Mouse (Mus musculus) retina, postnatal 7 days (tissue): ENCODE measurements at regions not wholly inside any gene's neighbourhood (a gene's known extent, or its start where the extent isn't known, plus 50 kb on each side); places are given as distances from the start of the nearest gene placed in this dataset.

Source experiments
- DNase-seq: peaks from one replicate; pipeline ENCODE4 v3.0.0-alpha.2; 2012; ENCODE audit warnings: low read depth, low spot score

- DNase-seq: no peak
Observed at GRCm38 (mm10) chr2:137706528-137706988, 549.8 kb upstream of the Btbd3 start.

GRCm38 (mm10) chr2:137705724-137706422, 550.5 kb upstream of the Btbd3 start:
- peak; percentile 35 for DNase-seq

- DNase-seq: no peak
Observed at GRCm38 (mm10) chr2:137704948-137705723, 551.2 kb upstream of the Btbd3 start.

- no peak for DNase-seq
Observed at GRCm38 (mm10) chr2:137704565-137704947, 551.8 kb upstream of the Btbd3 start.

- DNase-seq: no peak
Observed at GRCm38 (mm10) chr2:137704051-137704450, 552.3 kb upstream of the Btbd3 start.

GRCm38 (mm10) chr2:137695885-137696284, 560.5 kb upstream of the Btbd3 start:
- DNase-seq: no peak

GRCm38 (mm10) chr2:137694020-137694419, 562.3 kb upstream of the Btbd3 start:
- no peak for DNase-seq

- DNase-seq: no peak
Observed at GRCm38 (mm10) chr2:137687208-137687607, 569.2 kb upstream of the Btbd3 start.

GRCm38 (mm10) chr2:137686735-137687134, 569.6 kb upstream of the Btbd3 start:
- DNase-seq: no peak

- DNase-seq: no peak
Observed at GRCm38 (mm10) chr2:137681762-137682161, 565.3 kb upstream of the Jag1 start.

- no peak for DNase-seq
Observed at GRCm38 (mm10) chr2:137663171-137663570, 546.7 kb upstream of the Jag1 start.

GRCm38 (mm10) chr2:137662216-137662615, 545.8 kb upstream of the Jag1 start:
- DNase-seq: no peak

GRCm38 (mm10) chr2:137660449-137660848, 544.0 kb upstream of the Jag1 start:
- no peak for DNase-seq

- no peak for DNase-seq
Observed at GRCm38 (mm10) chr2:137654296-137654695, 537.9 kb upstream of the Jag1 start.

GRCm38 (mm10) chr2:137644160-137644559, 527.7 kb upstream of the Jag1 start:
- no peak for DNase-seq

- no peak for DNase-seq
Observed at GRCm38 (mm10) chr2:137643269-137644055, 527.0 kb upstream of the Jag1 start.

GRCm38 (mm10) chr2:137635019-137635621, 518.7 kb upstream of the Jag1 start:
- DNase-seq: no peak

GRCm38 (mm10) chr2:137616637-137617036, 500.2 kb upstream of the Jag1 start:
- DNase-seq: no peak

GRCm38 (mm10) chr2:137613791-137614190, 497.3 kb upstream of the Jag1 start:
- DNase-seq: no peak

GRCm38 (mm10) chr2:137608506-137608905, 492.1 kb upstream of the Jag1 start:
- DNase-seq: no peak

- no peak for DNase-seq
Observed at GRCm38 (mm10) chr2:137598136-137598535, 481.7 kb upstream of the Jag1 start.

GRCm38 (mm10) chr2:137594509-137594908, 478.1 kb upstream of the Jag1 start:
- DNase-seq: no peak
